Mouse (Mus musculus): Measurements from ENCODE around the gene Bin2.

Gene Bin2

DNA sequence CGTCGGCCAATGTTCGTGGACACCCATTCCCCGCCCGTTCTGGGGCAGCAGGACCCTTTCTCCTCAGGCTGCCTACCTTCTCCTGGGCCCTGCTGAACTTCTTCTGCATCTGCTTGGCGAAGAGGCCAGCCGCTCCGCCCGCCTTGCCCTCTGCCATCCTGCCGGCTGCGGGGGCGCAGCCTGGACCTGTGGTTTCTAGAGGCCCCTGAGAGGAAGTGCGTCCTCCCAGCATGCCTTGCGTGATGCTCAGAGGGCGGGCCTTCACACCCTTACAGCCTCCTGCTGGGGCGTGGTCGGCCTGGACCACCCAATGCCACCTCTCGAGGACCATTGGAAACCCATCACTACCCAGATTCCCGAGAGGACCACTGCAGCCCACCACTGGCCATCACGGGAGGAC, at the start of gene Bin2:
TSS of gene Bin2 (minus strand) at position 217 of the 400 bp plus-strand sequence.
- in situ Hi-C loops (cut with MboI; ENCODE audit: unreplicated experiment in 2 of 2) = no loop called here

DNA sequence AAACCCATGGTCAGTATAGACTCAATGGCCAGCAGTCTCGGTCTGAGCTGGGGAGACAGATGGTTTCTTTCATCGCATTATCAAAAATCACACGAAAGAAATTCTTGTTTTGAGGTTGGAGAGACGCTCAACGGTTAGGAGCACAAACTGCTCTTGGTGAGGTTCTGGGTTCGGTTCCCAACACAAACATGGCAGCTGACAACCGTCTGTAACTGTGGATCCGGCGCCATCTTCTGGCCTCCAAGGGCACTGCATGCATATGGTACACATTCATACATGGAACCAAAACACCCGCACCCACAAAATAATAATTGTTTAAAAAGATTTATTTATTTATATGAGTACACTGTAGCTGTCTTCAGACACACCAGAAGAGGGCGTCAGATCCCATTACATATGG, 49.2 kb upstream of the Bin2 start:
- in situ Hi-C loops (cut with MboI; ENCODE audit: unreplicated experiment in 2 of 2) = no loop called here

DNA sequence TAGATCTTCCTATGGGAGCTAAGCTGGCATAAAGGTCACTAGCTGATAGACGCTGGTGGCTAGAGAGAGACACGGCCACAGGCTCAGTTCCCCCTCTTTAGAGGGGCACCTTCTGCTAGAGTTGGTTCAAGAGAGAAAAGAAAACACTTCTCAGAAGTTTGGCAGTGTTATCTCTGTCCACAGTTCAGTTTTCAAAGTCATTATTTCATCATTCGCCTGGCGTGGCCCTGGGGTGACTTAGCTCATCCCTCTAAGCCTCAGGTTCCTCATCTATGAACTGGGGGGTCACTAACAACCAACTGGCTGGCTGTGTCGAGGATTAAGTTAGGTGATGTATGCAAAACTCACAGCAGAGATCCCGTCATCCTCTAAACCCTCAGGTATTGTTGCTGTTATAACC, 48.6 kb upstream of the Bin2 start:
- in situ Hi-C loops (cut with MboI; ENCODE audit: unreplicated experiment in 2 of 2) = no loop called here

DNA sequence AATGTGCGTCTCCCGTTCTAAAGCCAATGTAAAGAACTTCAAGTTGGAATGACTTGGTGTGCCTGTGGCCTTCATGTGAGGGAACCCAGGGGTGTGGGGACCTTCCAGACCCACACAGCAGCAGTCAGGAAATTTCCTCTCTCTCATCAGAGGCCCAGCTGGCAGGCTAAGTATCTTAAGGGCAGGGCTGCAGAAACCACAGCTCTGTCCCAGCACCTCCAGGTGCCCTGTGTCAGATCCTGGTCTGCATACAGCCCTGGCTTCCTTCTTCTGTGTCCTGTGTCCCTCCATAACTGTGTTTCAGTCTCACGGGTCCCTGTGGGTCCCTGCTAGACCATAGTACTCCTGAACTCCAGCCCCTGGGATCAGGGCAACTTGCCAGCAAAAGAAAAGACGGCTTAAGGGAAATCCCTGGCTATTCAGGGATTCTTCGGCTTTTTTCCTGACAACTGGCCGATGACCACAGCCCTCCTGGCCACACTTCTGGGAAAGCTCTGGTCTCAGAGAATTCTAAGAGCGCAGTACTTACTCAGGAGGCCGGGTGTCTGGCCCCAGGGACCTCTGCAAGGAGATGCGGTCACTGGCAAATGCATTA, 46.1 kb upstream of the Bin2 start:
- in situ Hi-C loops (cut with MboI; ENCODE audit: unreplicated experiment in 2 of 2) = no loop called here

DNA sequence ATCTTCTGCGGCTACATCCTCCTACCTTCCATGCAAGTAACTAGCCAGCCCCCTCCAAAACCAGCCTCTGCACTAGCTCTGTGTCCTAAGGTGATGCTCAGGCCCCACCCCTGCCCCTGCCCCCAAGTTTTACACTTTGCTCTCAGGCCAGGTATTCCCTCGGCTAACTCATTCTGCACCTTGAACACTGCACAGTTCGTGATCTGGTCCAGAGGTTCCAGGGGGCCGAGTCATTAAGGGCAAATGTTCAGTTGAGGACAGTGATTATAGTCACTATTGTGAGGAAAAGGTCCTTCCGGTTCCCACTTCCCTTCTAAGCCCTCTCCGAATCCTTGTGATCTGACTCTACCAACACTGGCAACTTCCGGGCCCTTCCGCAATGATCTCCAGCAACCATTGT, 45.1 kb upstream of the Bin2 start:
- in situ Hi-C loops (cut with MboI; ENCODE audit: unreplicated experiment in 2 of 2) = no loop called here

DNA sequence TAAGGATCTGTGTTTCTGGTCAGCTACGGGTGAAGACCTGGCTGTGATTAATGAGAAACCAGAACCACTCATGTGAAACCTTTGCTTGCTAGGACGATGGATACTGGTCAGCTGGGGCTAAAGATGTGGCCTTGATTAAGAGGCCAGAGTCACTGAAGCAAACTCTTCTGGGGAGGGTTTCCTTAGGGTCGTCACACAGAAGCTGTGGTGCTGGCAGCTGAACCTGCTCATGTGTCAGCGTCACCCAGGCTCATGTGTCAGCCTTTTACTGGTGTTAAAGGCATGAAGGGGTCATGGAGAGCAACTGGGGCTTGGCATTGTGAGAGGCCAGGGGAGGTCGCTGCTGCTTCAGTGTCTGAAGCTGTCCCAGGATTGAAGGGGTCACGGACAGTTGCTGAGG, 41.5 kb upstream of the Bin2 start:
- in situ Hi-C loops (cut with MboI; ENCODE audit: unreplicated experiment in 2 of 2) = no loop called here

DNA sequence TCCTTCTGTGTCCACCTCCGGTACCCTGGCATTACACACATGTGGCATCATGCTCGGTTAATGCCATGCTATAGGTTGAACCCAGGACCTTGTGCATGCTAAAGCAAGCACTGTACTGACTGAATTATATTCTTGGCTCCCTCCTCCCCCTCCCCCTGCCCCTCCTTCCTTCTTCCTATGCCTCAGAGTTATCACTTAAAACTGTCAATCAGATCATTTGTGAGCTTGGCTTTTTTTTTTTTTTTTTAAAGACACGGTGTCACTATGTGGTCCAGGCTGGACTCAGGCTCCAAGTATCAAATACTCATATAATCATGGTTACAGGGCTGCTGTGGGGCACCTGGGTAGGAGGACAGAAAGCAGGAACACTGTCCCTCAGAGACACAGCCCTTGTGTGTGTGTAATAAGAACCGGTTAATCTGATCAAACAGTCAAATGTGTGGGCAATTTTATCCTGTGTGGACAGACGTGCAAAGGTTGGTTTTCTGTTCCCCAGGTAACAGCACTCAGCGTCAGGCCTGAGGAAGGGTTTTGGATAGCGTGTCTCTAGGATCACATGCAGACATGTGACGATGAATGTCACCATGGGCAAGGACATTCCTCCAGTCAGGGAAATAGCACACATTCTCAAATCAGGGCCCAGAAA, 39.2 kb upstream of the Bin2 start:
- in situ Hi-C loops (cut with MboI; ENCODE audit: unreplicated experiment in 2 of 2) = no loop called here

DNA sequence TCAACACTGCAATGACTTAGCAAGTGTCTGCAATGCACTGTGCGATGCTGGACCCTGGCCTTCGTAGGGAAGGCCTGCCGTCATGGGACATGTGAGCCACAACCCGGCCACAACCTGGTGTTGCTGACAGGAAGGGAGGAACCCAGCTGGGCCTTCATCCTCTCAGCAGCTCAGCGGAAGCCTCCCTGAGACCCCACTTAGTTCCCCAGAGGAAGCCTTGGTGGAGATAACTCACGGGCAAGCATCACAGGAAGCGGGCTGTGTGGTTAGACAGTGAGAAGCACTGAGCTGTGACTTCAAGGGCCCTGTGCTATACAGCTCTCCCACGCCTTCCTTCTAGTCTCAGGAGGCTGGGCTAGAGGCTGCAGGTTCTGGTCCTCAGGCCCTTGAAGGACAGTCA, 36.9 kb upstream of the Bin2 start:
- in situ Hi-C loops (cut with MboI; ENCODE audit: unreplicated experiment in 2 of 2) = no loop called here

DNA sequence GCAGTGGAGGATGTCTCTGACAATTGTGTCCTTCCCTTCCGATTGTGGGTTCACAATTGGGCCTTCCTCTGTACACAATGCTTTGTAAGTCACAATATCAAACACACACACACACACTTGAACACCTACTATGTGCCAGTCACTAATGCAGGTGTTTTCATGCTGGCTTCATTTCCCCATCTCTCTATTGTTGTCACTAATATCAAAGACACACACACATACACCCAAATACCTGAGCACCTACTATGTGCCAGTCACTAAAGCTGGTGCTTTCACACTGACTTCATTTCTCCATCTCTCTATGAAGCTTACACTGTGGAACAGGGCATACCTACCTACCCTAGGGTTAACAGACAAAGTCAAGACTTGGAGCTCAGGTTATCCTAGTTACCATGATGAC, 36.0 kb upstream of the Bin2 start:
- in situ Hi-C loops (cut with MboI; ENCODE audit: unreplicated experiment in 2 of 2) = no loop called here

DNA sequence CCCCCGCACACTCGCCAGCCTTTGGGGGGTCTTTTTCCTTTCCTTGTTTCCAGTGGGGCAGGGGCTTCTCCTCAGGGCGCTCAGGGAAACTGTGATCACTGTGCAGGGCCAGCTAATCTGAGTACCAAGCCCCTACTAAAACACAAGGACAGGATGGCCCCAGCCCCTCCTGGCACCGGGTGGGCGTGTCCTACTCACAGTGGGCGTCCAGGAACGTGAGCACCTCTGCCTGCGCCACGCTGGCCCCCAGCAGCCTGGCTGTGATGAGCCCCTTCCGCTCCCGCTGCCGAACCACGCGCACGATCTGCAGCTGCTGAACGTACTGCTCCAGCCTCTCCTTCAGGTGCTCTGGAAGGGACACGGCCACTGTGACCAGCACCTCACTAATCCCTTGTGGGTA, 34.6 kb upstream of the Bin2 start:
- in situ Hi-C loops (cut with MboI; ENCODE audit: unreplicated experiment in 2 of 2) = no loop called here

DNA sequence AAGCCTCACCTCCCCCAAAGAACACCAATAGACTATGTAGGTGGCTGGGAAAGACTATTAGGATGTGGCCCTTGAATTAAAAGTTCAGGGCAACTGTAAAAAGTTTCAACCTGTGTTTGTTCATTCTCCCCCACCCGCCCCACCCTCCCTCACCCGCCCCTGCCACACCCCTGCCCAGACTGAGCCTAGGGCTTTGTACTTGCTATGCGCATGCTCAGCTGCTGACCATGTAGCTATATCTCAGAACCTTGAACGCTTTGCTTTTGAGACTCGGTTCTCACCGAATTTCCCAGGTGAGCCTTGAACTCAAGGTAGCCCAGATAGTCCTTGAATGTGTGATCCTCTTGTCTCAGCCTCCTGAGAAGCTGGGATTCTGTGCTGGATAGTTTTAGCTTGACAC, 32.5 kb upstream of the Bin2 start:
- in situ Hi-C loops (cut with MboI; ENCODE audit: unreplicated experiment in 2 of 2) = no loop called here

DNA sequence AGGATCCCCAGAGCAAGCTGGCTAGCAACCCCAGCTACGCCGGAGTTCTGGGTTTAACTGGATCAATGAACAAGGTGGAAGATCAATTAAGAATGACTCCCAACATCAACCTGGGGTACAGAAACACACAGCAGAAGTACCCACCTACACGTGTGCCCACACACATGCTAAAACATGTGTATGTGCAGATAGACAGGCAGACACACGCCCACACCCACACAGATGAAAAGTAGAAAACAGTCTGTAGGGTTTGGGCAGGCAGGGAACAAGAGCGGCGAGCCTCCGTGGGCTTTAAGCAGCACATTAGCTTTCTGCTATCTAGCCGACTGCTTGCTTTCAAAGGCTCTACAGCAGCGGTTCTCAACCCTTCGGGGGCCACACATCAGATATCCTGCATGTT, 31.8 kb upstream of the Bin2 start:
- in situ Hi-C loops (cut with MboI; ENCODE audit: unreplicated experiment in 2 of 2) = no loop called here

DNA sequence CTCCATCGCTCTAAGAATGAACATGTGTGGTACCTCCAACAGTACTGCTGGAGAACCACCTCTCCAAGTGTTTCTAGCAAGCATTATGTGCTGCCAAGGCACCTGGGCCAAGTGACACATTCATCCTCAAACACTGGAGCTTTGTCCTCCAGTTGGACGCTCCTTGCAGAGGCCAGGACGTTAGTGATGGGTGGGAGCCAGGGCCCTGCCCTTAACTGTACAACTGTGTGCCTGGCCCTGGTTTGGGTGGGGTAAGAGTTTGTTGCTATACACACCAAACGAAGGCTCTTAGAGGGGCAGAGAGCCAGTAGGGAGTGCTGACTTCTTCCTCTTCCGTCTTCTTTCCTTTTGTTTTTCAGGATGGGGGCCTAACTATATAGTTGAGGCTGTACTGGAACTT, 31.1 kb upstream of the Bin2 start:
- in situ Hi-C loops (cut with MboI; ENCODE audit: unreplicated experiment in 2 of 2) = no loop called here

DNA sequence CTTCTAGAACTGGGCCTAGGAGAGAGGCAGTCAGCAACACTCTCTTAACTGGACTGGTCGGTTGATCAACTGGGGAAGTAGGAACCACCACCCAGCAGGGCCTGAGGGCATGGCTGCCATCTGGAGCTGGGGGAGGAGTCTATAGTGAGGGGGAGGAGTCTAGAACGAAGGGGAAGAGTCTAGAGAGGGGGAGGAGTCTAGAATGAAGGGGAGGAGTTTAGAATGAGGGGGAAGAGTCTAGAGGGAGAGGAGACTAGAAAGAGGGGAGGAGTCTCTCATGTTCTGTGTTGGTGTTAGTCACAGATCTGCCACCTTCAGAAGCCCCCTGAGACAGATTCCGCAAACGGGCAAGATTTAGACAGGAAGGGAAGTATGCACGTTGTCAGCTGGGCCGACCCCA, 30.0 kb upstream of the Bin2 start:
- in situ Hi-C loops (cut with MboI; ENCODE audit: unreplicated experiment in 2 of 2) = no loop called here

DNA sequence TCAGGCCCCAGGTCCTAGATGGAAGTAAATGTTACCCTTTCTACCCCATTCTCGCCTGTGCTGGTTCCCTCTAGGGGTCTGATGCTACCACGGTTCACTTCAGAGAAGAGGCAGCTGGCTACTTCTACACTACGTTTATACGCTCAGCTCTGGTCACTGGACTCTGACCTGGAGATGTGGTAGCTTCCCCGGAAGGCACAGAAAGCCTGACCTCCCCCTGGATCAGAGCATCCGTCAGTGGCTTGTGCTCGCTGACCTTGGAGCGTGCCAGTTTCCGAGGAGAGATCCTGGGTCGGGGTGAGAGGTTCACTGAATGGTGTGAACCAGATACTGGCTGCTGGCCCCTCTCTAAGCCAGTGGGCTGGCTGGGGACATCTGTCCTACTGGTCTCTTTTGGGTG, 28.7 kb upstream of the Bin2 start:
- in situ Hi-C loops (cut with MboI; ENCODE audit: unreplicated experiment in 2 of 2) = no loop called here

DNA sequence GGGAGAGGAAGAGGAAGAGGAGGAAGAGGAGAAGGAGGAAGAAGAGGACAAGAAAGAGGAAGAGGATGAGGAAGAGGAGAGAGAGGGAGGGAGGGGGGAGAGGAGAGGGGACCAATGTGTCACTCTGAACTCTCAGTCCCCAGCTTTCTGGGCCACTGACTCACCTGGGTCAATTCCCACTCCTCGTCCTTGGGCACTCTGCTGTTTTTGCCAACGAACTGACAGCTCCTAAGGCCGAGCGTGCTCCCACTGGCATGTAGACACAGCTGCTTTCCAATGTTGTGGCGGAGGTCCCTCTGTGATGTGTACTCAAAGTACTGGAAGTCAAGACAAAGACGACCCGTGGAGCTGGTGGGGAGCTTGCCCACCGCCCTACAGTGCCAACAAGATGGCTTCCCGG, 25.1 kb upstream of the Bin2 start:
- in situ Hi-C loops (cut with MboI; ENCODE audit: unreplicated experiment in 2 of 2) = no loop called here

DNA sequence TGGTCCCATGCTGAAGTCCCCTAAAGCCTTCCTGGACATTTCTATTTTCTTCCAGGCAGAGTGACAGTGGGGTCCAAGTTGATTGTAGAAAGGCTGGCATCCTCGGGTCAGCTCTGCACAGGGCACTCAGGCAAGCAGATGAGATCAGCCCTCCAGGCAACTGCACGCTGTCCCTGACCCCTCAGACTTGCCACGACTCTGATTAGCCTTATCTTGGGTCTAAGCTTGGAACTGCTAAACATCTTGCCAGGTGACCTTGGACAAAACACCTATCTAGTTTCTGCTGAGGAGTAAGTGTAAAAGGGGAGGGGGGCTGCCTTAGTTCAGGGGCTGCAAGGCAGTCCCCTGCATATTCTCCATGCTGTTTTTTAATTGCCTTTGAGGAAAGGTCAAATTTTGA, 22.6 kb upstream of the Bin2 start:
- in situ Hi-C loops (cut with MboI; ENCODE audit: unreplicated experiment in 2 of 2) = no loop called here

DNA sequence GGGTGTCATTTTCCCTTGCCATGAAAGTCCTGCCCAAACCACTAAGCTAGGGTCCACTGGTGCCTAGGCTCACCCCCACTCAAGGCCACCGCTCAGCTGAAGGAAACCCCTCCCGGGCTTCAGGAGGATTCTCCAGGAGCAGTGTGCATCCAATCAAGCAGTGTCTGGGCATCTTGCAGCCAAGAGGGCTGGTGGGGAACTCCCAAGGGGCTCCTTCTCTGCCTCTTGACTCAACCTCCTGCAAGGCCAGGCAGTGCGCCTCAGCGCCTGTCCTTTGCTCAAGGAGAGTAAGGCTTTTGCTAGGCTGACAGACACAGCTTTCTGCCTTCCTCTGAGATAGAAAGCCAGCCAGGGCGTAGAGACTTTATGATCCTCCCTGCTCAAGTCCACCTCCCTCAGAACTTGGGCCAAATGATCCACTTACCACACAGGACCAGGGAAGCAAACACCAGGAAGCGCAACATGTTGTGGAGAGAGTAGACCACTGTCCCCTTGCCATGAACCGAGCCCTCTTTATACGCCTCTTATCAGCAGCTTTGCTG, 18.1 kb upstream of the Bin2 start, which contains the start of gene Cela1:
TSS of gene Cela1 (minus strand) at position 492 of the 542 bp plus-strand sequence.
- in situ Hi-C loops (cut with MboI; ENCODE audit: unreplicated experiment in 2 of 2) = loop anchor here (10.0 kb wide), 2 partner anchors 153 to 343 kb away; no protein-coding TSS in a partner anchor

DNA sequence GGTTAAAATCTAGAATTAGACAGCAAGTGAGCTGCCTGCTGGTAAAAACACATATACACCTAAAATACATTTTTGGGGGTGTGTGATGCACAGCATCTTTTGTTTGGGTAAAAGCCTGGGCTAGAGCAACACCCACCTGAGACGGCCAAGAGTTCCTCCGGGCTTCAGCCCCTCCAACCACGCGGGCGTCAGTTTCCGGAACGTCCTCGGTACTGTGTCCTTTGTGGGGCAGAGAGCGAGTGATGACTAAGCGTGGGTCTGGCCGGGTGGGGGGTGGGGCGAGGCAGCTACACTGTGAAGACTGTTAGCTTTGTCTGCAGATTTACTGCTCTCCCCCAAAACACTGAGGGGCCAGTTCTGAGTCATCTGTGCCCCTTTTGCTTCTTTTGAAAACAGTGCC, 17.6 kb upstream of the Bin2 start:
- in situ Hi-C loops (cut with MboI; ENCODE audit: unreplicated experiment in 2 of 2) = loop anchor here (10.0 kb wide), 2 partner anchors 152 to 342 kb away; no protein-coding TSS in a partner anchor

DNA sequence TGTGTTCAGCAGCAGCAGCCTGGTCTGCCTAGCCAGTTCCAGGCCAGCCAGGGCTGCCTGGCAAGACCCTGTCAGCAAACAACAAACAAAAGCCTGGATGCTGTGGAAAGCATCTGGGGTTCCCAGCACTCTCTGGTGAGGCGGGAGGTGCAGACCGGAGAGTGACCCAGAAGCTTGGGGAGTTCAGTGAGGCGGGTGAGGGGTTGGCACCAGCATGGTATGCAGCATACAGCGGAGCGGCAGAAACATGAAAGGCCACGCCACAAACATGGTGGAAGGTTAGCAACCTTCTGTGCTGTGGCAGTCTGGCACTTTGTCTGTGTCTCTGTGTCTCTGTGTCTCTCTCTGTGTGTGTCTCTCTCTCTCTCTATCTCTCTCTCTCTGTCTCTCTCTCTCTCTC, 17.1 kb upstream of the Bin2 start:
- in situ Hi-C loops (cut with MboI; ENCODE audit: unreplicated experiment in 2 of 2) = loop anchor here (10.0 kb wide), 2 partner anchors 152 to 342 kb away; no protein-coding TSS in a partner anchor

DNA sequence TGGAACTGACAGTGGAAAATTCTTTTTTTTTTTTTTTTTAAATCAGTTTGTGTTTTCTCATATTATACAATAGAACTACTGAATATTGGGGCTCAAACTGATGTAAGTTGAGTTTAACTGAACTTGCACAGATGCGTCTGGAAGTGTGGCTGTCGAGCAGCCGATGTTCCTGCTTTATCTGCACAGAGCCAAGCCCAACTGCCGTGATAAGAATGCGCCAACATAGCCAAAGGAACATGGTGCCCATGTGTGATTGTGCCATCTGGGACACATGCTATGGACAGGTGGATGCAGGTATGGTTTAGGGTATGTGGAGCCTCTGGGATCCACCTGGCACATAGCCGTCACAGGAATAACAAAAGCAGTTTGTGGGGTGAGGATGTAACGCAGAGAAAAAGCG, 16.5 kb upstream of the Bin2 start:
- in situ Hi-C loops (cut with MboI; ENCODE audit: unreplicated experiment in 2 of 2) = loop anchor here (10.0 kb wide), 2 partner anchors 151 to 341 kb away; no protein-coding TSS in a partner anchor

DNA sequence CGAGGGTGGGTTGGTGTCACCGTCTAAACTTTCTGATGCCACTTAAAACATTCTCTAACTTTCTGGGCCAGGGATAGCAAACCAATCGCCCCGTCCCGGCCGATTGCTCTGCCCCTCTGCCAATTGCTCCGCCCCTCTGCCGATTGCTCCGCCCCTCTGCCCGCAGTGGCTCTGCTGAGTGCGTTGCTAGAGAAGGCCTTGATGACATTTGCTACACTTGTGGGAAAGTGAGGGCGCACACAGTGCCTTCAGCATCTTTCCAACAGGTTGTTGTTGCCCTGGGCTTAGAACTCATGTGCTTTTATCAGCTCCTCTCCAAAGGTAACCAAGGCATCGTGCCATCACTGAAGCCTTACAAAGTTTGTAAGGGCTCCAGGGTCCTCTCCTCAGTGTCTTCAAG, 15.9 kb upstream of the Bin2 start:
- in situ Hi-C loops (cut with MboI; ENCODE audit: unreplicated experiment in 2 of 2) = loop anchor here (10.0 kb wide), 2 partner anchors 150 to 340 kb away; no protein-coding TSS in a partner anchor

Measured in v-Abl transformed pro-B cells (cell line).